Mouse (Mus musculus) neutrophil, adult 5-6 weeks (primary cell): ENCODE results near the gene Arpc2. TPM values are rescaled to one million over a fixed set of nuclear protein-coding genes. Genes with fewer than 3 reads are reported as not detected.

Experiments
- ATAC-seq: fragments of 151-379, 151-347 bp; 2 replicates; pipeline ENCODE4 v1.8.0; 2017; ENCODE audit warnings: mild to moderate bottlenecking, moderate TSS enrichment; ENCODE audit not compliant: insufficient number of reproducible peaks, poor library complexity, low FRiP score, severe bottlenecking; ENCODE audit errors: extremely low read depth
- total RNA-seq: library from RNA; stranded (forward); fragments of 200-1000 nt; gene quantifications from 2 replicates; pipeline ENCODE4 v1.2.3, GENCODE M21; 2017

Arpc2 gene
- total RNA-seq, 1 experiment from 2014 or later, result 718 TPM

DNA sequence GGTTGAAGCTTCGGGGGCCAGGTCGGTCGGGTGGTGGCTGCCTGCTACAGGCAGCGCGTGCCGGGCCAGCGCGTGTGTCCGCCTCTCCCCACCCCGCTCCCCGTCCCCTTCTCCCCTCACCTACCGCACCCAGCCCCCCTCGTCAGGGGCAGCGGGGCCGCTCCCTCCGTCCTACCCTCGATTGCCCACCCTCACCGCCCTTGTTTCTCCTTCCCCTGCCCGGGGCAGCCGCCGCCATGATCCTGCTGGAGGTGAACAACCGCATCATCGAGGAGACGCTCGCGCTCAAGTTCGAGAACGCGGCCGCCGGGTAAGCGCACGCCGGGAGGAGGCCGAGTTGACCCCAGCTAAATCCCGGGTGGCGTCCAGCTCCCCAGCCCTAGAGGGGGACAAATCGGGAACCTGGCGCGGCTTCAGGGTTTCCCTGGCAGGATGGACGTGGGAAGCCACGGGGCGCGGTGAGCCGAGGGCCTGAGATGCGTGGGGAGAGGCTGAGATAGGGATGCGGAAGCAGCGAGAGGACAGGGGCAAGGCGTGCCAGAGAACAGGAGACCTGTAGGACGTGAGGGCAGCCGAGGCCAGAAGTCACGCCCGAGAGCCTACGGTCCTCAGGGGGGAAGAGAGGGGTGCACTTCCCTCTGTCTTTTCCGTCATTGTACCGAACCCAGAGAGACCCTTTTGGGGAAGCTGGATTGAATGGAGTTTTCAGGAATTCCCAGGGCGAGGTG lies 870 bp downstream of the Arpc2 start:
- ATAC-seq, result peak; percentile 41; the same call in 1 of the 2 replicates

DNA sequence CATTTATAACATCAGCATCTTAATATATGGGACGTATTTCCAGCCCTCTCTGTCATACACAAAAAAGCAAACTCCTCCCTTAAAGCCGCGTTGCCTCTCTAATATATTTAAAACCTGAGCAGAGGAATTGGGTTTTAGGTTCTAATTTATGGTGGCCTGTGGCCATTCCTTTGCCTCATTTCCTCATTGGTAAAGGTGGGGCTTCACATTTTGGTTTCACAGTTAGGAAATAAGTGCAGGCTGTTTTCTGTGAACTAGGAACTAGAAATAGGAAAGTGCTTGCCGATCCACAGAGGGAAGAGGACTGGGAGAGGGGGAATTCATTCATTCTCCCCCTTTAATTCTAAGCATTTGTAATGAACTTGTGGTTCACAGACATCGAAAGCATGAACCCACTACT lies 1.8 kb downstream of the Arpc2 start:
- ATAC-seq, result no peak

DNA sequence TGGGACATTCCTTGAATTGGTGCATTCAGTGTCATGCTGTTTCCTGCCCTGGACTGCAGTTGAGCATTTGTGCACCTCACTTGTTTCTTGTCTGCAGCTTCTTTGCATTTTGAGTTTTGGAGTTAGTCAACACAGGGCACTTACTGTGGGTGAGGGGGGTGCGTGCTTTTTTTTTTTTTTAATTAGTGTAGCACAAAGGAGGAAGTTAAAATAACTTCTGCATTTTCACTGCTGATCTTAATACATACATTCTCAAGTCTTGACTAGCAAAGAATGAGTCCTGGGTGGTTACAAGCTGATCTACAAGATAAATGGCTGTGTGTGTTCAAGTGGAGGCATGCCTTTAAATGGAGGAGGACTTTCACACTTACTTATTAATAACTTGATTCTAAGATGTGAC lies 2.3 kb downstream of the Arpc2 start:
- peak; percentile 53 for ATAC-seq

DNA sequence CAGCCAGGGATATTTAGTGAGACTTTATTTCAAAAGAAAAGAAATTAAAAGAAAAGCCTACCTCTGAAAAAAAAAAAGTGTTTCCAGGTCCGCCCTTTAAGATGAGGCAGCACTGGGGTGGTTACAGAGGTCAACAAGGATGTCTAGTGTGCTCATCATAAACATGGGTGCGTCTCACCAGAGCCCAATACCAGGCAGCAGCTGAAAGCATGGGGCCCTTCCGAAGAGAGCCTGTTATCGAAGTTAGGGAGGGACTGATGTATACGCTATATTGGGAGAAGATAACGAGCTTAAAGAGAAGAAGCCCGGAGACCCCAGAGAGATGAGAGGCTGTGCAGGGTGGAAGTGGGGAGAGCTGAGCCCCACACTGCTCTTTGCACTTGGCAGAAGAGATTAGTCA lies 3.3 kb downstream of the Arpc2 start:
- ATAC-seq, result no peak

DNA sequence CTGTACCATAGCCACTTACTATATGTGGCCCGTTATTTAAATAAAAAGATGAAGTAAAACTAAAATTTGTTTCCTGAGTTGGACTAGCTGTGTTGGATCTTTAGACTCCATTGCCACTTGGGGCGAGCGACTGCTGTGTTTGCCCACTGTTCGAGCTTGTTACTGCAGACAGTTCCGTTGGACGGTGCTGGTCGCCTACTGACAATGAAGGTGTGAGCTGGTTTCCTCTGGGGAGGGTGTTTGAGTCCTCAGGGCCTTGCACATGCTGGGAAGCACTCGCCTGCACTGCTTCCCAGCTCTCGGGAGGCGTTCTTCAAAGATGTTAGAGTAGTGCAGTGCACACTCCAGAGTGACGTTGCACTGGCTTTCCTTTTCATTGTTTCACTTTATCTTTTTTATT lies 3.7 kb downstream of the Arpc2 start:
- no peak for ATAC-seq

DNA sequence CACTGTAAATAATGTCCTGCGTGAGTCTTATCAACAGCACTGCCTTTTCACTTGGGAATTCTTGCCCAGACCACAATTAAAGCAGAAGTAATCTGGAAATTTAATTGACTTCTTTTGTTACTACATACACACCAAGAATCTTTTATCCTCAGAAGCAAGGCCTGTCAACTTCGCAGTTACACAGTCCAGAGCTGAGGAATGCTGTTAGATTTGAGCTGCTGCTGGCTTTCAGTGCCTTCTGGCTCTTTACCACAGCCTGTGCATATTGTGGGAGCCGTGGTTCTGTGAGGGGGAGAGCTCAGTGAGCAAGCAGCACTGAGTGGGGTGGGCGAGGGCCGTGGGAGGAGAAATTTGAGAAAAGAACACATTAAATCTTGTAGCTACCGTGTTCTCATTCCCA lies 4.4 kb downstream of the Arpc2 start:
- no peak for ATAC-seq

DNA sequence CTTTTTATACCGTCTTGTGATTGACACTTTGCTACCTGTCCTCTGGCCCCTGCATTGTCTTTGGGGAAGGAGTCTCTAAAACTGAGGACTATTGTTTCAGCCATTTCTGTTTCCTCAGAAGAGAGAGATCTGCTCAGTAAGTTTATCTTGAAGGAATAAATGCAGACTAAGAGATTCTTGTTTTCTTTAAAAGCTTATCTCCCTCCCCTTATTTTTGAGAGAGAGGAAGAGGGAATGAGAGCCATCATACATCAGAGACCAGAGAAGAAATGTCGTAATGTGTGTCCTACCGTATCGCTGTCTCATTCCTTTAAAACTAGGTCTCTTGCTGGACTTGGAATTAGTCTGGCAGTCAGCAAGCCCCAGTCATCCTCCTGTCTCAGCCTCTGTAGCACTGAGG lies 4.9 kb downstream of the Arpc2 start:
- ATAC-seq, result no peak

DNA sequence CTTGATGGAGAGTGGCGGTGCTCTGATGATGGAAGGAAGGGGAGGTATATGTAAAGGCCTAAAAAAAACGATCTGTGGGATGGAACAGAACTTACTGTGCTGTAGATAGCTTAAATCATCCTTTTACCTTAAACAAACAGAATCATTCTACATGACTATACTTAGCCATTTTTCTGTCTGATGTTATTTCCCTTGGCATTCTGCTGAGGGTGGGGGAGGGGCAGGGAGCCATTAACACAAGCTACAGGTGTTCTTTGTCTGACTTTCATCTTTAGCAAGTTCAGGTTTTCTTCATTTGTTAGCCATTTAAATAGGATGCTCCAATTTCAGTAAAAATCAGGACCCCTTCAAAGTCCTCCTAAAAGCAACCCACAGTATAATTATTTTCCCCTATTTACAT lies 9.6 kb downstream of the Arpc2 start:
- ATAC-seq, result no peak

DNA sequence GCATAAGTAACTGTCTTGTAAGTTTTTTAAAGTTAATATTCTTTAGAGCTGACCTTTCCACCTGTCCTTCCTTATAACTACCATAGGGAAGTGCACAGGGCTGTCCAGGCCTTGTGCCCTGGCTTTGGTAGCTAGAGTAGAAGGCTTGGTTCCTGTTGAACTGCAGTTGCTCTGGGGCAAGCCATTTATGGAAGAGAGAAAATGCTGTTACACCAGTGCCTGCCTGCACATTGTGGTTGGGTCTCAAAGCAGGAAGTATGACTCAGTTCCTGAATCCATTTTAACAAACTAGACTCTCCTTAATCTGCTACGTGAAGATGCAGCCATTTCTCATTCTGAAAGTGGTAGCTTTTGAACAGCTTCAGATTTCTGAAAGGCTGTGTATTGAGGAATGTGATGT lies 12.9 kb downstream of the Arpc2 start:
- ATAC-seq, result peak; percentile 97

DNA sequence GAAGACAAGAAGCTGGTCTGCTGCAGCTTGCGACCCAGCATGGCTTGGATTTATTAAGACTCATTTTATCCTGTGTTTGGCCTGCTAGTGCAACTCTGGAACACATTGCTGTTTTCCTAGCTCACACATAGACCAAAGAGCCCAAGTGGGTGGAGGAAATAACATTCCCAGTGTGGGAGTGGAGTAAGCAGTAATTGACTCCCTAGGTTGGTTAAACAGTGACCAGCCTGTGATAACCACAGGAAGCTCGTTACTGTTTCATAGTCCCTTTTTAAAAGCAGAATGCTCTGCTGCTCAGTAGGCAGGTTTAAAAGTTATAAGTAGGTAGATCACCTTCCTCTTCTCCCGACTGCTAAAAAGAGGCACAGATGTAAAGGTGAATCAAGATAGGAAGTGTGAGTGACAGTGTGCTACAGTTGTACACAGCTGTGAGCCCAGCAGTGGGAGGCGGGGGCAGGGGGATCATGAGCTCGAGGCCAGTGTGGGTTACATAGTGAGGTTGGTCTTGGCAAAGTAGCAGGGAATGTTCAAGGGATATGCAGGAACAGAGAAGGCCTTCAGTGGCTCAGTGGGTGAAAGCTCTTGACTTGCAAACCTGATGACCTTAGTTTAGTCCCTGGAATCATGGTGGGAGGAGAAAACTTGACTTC lies 13.6 kb downstream of the Arpc2 start:
- ATAC-seq, result no peak

DNA sequence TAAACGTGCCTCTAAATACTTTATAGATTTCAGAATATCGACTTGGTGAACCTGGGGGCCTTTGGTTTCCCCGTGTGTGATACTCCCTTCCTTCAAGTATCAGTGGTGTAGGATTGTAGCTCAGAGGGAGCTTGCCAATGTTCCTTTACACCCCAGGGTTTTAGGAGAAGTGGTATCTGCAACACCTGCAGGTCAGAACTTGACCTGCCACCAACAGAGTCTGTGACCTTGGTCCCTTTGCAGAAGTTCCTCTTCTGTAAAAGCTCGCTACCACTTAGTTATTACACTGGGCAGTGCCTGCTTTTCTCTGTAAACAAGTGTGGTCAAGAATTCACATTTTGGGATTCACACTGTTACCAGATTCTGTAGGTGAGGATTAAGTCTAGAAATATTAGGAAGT lies 14.2 kb downstream of the Arpc2 start:
- ATAC-seq, result no peak

DNA sequence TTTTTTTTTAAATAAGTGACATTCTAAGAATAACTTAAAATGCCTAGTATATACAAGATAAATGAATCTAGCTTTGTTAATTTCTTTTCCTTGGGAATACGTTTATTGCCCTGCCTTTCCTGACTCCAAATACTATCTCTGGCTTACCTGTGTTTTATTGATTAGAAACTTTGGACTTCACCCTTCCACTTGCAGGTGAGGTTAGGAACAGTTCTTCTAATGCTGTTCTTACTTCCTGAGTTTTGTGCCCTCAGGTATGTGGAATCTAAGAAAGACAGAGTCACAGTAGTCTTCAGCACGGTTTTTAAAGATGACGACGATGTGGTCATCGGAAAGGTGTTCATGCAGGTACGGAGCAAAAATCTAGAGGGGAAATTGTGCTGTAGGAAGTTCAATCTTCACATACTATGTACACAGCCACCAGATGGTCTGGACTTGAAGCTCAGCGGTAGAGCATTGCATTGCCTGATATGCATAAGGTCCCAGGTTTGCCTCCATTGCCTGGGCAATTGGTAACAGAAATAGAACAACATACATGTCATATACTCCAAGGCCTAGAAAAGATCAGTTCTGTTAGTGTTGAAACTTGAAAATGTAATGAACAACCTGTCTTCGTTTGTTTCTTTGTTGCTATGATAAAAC lies 19.9 kb downstream of the Arpc2 start:
- ATAC-seq, result no peak

DNA sequence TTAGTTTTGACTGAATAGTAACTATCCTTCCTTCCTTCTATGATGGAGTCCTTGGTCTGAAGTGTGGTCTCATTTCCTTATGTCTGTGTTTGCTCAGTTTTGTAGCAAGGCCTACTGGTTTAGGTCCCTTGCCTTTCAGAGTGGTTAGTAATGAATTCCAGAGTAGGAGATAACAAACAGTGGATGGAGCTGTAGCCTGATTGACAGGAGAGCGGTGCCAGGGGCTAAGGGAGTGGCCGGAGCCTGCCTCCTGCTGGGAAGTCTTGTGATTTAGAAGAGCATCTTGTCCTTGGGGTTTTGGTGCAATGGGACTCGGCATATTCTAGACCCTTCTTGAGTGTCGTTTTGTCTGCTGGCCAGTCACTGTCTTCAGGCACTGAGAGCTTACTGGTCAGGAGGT lies 20.9 kb downstream of the Arpc2 start:
- no peak for ATAC-seq

DNA sequence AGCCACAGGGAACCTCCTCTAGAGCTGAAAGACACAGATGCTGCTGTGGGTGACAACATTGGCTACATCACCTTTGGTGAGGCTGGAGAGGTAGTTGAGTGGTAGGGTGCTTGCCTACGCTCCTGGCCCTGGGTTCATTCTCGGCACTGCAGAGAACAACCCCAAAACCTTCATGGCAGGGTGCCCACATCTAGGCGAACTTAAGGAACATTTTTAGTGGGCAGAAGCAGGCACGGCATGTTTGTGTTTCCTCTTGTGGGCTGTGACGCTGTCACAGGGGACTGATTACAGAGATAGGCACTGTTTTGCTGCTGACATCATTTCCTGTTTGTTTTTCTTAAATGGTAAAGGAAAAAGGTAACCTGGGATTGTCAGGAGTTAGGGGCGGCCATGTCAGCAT lies 26.6 kb downstream of the Arpc2 start:
- ATAC-seq, result no peak

DNA sequence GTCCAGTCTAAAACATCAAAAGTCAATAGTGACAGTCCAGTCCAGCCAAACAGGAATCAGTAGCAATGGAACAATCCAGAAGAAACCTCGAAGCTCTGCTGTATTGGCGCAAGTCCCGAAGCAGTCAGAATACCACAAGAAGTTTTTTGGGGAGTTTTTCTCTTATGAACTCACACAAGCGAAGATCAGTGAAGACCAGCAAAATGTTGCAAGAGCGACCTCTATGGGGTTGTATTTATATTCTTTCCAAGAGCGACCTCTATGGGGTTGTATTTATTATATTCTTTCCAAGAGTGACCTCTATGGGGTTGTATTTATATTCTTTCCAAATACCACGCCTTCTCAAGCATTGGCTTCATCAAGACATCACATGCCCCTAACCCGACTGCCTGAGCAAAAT lies 32.9 kb downstream of the Arpc2 start:
- no peak for ATAC-seq

DNA sequence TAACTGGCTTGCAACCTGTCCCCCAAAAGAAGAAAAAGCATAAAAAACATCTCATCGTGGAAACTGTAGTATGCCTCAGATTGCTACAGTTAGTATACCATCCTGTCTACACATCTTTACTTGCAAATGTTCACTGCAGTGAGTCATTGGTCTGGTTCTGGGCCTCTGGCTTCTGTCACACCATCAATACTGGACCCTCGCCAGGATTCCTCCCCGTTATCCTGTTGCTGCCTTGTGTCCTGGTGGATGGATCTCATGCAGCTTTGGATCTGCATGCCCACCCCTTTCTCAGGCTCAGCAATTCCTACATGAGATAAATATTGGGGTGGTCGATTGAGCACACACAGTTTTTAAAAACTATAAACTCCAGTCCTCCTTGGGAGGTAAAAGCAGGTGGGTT lies 35.8 kb downstream of the Arpc2 start:
- no peak for ATAC-seq

DNA sequence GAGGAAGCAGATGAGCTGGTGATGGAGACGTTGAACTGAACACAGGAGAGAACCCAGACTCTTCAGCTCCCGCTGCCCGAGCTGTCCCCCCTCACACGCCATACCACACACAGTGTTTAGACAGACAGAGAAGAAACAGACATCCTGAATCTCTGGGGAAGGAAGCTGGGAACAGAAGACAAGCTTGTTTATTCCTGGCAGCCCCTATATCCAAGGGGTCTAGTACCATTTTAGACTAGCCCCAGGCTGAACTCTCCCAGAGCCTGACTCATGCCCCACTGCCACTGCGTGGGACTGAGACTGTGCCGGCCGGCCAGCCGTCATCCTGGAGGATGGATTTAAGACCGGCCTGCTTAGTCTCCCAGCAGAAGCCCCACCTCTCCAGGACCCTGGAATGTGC lies 39.1 kb downstream of the Arpc2 start:
- ATAC-seq, result no peak

DNA sequence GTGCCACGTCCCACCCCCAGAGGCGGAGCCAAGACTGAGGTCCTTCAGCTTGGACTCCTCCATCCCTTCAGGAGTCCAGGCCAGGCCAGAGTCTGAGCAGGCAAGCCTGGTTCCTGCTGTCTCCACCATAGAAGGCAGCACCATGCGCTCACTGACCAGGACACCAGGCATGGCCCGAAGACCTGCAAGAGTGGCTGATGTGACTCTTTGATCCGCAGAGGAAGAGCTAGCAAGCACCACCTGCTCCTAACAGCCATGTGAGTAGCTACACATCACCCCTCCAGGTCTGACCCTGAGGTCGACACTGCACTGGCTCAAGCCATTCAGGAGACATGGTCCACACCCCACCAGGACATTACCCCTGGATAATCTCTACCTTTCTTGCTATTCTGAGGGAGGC lies 41.2 kb downstream of the Arpc2 start:
- no peak for ATAC-seq

DNA sequence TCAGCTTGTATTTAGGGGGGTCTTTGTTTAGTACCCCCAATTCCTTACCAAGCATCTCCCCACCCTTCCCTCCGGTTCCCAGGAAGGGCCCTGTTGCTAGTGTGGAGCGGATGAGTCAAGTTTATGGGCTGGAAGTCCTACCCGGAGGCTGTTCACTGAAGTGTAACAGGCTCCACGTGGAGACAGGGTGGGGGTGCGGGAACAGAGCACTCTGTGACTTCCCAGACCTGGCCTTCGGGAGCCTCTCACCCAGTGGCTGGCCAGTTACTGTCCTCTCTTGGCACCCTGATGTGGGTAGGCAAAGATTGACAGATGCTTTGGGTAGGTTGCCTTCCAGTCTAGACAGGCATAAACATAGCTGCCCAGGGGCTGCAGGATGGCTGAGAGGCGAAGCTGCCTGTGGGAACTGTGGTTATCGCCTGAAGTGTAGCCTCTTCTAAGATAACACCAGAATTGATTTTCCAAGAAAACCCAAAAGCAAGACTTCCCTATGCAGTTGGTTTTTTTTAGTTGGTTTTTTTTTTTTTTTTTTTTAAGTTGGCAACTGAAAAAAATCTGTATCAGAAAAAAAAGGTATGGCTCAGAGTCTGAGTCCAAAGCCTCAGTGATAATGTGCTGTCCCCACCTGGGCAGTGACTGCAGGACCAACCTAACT lies 42.1 kb downstream of the Arpc2 start:
- ATAC-seq, result no peak

DNA sequence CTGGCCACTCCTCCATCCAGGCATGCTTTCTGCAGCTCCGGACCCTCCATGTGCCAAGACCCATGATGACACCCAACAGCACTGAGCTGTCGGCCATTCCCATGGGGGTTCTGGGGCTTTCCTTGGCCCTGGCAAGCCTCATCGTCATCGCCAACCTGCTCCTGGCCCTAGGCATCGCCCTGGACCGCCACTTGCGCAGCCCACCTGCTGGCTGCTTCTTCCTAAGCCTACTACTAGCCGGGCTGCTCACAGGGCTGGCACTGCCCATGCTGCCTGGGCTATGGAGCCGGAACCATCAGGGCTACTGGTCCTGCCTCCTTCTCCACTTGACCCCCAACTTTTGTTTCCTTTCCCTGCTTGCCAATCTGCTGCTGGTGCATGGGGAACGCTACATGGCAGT lies 42.7 kb downstream of the Arpc2 start, which contains the start of gene Gpbar1:
Gene Gpbar1 (plus strand): TSS at position 13 of the 400 bp plus-strand sequence.
- no peak for ATAC-seq
